Mouse (Mus musculus): ENCODE results near the gene Bmpr1b. TPM values are rescaled to one million over a fixed set of nuclear protein-coding genes. Genes with fewer than 3 reads are reported as not detected.

The Bmpr1b gene
- total RNA-seq, 2 experiments from 2014 or later = 0.17 to 0.26 TPM

GRCm38 (mm10) chr3:142049610-142050009 lies 119.6 kb downstream of the Bmpr1b start:
- DNase-seq (ENCODE audit: low spot score) = no peak
- intact Hi-C loops (cut with DNase I) = no loop called here

- no peak for DNase-seq (ENCODE audit: low spot score)
- intact Hi-C loops (cut with DNase I) = no loop called here
Measured at GRCm38 (mm10) chr3:142049093-142049492, 120.1 kb downstream of the Bmpr1b start.

- intact Hi-C loops (cut with DNase I) = no loop called here
- no peak for DNase-seq (ENCODE audit: low spot score)
Measured at GRCm38 (mm10) chr3:142048493-142048892, 120.7 kb downstream of the Bmpr1b start.

GRCm38 (mm10) chr3:142043463-142043862 lies 125.8 kb downstream of the Bmpr1b start:
- intact Hi-C loops (cut with DNase I) = loop anchor here (5.0 kb wide), 1 partner anchor 434 kb away; no protein-coding TSS in a partner anchor
- DNase-seq (ENCODE audit: low spot score) = no peak

- no peak for DNase-seq (ENCODE audit: low spot score)
- intact Hi-C loops (cut with DNase I) = loop anchor here (5.0 kb wide), 1 partner anchor 434 kb away; no protein-coding TSS in a partner anchor
Measured at GRCm38 (mm10) chr3:142043006-142043405, 126.2 kb downstream of the Bmpr1b start.

- intact Hi-C loops (cut with DNase I) = loop anchor here (5.0 kb wide), 1 partner anchor 437 kb away; no protein-coding TSS in a partner anchor
Measured at GRCm38 (mm10) chr3:142040345-142040744, 128.9 kb downstream of the Bmpr1b start.

GRCm38 (mm10) chr3:142034160-142034559 lies 135.1 kb downstream of the Bmpr1b start:
- intact Hi-C loops (cut with DNase I) = no loop called here
- DNase-seq (ENCODE audit: low spot score) = no peak

More at GRCm38 (mm10) chr3:142040345-142040744, 128.9 kb downstream of the Bmpr1b start:
- DNase-seq (ENCODE audit: low spot score) = no peak

- intact Hi-C loops (cut with DNase I) = no loop called here
- no peak for DNase-seq (ENCODE audit: low spot score)
Measured at GRCm38 (mm10) chr3:142019716-142020115, 149.5 kb downstream of the Bmpr1b start.

- no peak for DNase-seq (ENCODE audit: low spot score)
- intact Hi-C loops (cut with DNase I) = no loop called here
Measured at GRCm38 (mm10) chr3:141984548-141984947, 184.7 kb downstream of the Bmpr1b start.

GRCm38 (mm10) chr3:141981613-141982432 lies 187.4 kb downstream of the Bmpr1b start:
- DNase-seq (ENCODE audit: low spot score) = no peak
- intact Hi-C loops (cut with DNase I) = no loop called here

GRCm38 (mm10) chr3:141966244-141966643 lies 203.0 kb downstream of the Bmpr1b start:
- intact Hi-C loops (cut with DNase I) = no loop called here
- no peak for DNase-seq (ENCODE audit: low spot score)

- intact Hi-C loops (cut with DNase I) = no loop called here
- DNase-seq (ENCODE audit: low spot score) = no peak
Measured at GRCm38 (mm10) chr3:141952931-141953330, 216.3 kb downstream of the Bmpr1b start.

- intact Hi-C loops (cut with DNase I) = no loop called here
- DNase-seq (ENCODE audit: low spot score) = no peak
Measured at GRCm38 (mm10) chr3:141950642-141951041, 218.6 kb downstream of the Bmpr1b start.

GRCm38 (mm10) chr3:141948506-141948905 lies 220.7 kb downstream of the Bmpr1b start:
- intact Hi-C loops (cut with DNase I) = no loop called here
- no peak for DNase-seq (ENCODE audit: low spot score)

- DNase-seq (ENCODE audit: low spot score) = no peak
- intact Hi-C loops (cut with DNase I) = no loop called here
Measured at GRCm38 (mm10) chr3:141948096-141948495, 221.1 kb downstream of the Bmpr1b start.

- intact Hi-C loops (cut with DNase I) = no loop called here
- DNase-seq (ENCODE audit: low spot score) = no peak
Measured at GRCm38 (mm10) chr3:141946846-141947245, 222.4 kb downstream of the Bmpr1b start.

GRCm38 (mm10) chr3:141943317-141943742 lies 225.9 kb downstream of the Bmpr1b start:
- intact Hi-C loops (cut with DNase I) = no loop called here
- no peak for DNase-seq (ENCODE audit: low spot score)

GRCm38 (mm10) chr3:141940207-141940606 lies 229.0 kb downstream of the Bmpr1b start:
- DNase-seq (ENCODE audit: low spot score) = no peak

GRCm38 (mm10) chr3:141936594-141937272 lies 232.5 kb downstream of the Bmpr1b start:
- DNase-seq (ENCODE audit: low spot score) = no peak
- intact Hi-C loops (cut with DNase I) = no loop called here

More at GRCm38 (mm10) chr3:141940207-141940606, 229.0 kb downstream of the Bmpr1b start:
- intact Hi-C loops (cut with DNase I) = no loop called here

GRCm38 (mm10) chr3:141932956-141933355 lies 236.3 kb downstream of the Bmpr1b start:
- intact Hi-C loops (cut with DNase I) = no loop called here
- no peak for DNase-seq (ENCODE audit: low spot score)

All from heart, postnatal 25 days (tissue).